Mouse (Mus musculus): ENCODE results near the gene Tdpoz3.
"Not testable (repeated sequence)": the region's sequence is repeated elsewhere in the genome, so short reads cannot be mapped to it uniquely, and the experiment has no call there.

The Tdpoz3 gene

DNA sequence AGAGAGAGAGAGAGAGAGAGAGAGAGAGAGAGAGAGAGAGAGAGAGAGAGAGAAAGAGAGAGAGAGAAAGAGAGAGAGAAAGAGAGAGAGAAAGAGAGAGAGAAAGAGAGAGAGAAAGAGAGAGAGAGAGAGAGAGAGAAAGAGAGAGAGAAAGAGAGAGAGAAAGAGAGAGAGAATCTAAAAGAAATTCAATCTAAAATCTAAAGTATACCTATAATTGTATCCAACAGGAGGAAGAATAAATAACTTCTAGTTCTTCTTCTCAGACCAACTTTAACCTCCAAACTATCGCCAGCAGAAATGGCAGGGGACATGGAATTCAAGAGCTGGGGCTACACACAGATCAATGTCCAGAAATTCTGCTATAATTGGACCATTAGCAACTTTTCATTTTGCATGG, at the start of gene Tdpoz3:
Gene Tdpoz3 (plus strand): TSS at position 301 of the 400 bp plus-strand sequence.
- not testable (repeated sequence) for DNase-seq (ENCODE audit: low spot score in 2 of 2)

DNA sequence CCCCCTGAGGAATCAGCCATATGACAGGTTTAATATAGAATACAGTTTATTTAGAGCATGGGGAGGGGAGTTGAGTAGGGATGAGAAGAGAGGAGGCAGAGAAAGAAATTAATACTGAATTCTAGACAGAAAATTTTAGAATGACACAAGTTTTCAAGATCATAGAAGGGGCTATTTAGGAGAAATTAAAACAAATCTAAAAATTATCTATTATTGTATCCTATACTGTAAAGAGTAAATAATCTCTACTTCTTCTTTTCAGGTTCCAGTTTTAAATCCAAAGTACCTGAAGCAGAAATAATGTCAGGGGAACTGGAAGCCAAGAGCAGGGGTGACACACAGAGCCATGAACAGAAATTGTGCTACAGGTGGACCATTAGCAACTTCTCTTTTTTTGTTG, 29.7 kb upstream of the Tdpoz3 start, which contains the start of gene Tdpoz4:
Gene Tdpoz4 (plus strand): TSS at position 301 of the 400 bp plus-strand sequence.
- not testable (repeated sequence) for DNase-seq (ENCODE audit: low spot score in 2 of 2)

DNA sequence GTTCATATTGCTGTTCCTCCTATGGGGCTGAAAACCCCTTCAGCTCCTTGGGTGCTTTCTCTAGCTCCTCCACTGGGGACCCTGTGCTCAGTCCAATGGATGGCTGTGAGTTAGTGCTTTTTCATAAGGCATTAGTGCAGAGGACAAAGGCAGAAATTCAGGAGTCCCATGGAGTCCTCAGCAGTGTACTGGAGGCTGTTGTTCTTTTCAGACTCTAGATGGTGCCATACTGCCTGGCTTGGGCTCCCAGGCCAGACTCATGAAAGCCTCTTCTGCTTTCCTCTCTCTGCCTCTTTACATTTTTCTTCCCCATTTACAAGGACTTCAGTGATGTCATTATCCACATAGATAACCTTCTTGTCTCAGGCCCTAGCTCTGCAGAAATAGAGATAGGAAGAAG, 12.5 kb upstream of the Tdpoz3 start:
- DNase-seq (ENCODE audit: low spot score in 2 of 2), result not testable (repeated sequence)

- not testable (repeated sequence) for DNase-seq (ENCODE audit: low spot score in 2 of 2)
These were observed 33.1 kb downstream of the Tdpoz3 start for GRCm38 (mm10) chr3:93858957-93859356.

DNA sequence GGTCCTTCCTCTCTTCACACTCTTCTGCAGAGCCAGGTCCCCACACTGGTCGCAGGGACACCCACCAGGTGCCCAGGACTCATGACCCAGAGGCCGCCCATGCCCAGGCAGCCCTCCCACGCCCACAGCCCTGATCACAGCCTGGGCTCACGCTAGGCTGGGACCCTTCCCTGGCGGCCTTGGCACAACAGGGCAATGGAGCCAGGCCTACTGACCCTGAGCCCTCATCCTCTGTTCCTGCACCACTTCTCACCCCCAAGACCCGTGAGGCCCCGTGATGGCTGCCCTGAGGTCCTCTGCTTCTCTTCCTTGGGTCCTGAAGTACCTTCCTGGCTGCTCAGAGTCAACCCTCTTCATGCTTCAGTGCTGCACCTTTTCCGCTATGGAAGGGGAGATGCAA, 44.8 kb downstream of the Tdpoz3 start:
- DNase-seq (ENCODE audit: low spot score in 2 of 2), result not testable (repeated sequence)

Data from frontal cortex, postnatal 36 days (tissue).